Mouse (Mus musculus): ENCODE measurements around the gene Brsk2.
"Not testable (repeated sequence)": the region's sequence is repeated elsewhere in the genome, so short reads cannot be mapped to it uniquely, and the experiment has no call there.

The Brsk2 gene

DNA sequence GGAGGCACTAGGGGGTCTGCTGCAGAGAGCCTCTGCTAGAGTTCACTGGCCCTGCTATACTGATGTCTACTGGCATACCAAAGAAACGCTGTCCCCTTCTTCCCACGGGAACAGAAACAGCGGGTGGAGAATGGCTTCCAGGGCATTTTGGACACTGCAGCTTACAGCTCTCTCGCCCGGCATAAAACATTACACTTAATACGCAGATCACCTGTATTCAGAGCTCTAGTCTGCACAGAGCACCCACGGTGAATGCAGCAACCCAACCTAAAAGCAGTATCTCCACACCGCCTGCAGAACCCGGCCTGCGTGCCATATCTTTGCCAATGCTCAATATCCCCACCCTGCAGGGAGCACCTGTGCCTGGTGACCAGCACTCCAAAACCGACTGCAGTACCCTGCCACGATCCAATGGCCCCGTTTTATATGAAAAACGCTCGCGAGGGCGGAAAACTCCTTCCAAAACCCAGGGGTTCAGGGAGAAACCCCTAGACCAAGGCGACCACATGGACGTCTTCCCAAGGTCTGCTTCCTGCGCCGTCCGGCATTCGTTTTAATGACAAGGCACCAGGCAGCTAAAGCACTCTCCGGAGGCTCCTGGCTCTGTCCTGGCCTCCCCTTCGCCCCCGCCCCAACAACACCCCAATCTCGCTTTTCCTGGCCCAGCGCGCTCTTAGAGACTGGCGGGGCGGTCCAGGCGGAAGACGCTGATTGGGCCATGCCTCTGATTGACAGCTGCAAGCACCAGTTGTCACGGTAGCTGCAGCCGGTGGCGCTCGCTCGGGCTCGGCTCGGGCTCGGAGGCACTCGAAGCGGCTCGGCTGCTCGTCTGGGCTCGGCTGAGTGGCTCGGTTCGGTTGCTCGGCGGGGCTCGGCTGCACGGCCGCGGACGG is at the start of gene Brsk2:
Gene Brsk2 (plus strand): TSS at position 846 of the 893 bp plus-strand sequence.
- DNase-seq (ENCODE audit: low spot score in 2 of 2): peak; percentile 96 to 98

DNA sequence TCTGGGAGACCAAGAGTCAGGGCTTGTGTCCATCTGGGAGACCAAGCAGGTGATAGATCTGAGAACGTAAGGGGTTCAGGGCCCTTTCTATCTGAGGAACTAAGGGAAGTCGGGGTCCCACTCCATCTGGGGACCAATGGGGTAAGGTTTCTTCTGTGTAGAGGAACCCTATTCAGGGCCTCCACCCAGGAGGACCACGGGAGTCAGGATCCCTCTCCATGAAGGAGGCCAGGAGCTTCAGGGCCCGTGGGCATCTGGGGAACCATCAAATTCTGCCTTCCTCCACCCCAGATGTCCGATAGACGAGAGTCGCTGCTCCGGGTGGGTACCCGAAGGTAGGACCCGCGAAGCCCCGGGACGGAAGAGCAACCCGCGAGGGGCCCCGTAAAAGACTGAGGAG is 47.7 kb upstream of the Brsk2 start:
- no peak for DNase-seq (ENCODE audit: low spot score in 2 of 2)

DNA sequence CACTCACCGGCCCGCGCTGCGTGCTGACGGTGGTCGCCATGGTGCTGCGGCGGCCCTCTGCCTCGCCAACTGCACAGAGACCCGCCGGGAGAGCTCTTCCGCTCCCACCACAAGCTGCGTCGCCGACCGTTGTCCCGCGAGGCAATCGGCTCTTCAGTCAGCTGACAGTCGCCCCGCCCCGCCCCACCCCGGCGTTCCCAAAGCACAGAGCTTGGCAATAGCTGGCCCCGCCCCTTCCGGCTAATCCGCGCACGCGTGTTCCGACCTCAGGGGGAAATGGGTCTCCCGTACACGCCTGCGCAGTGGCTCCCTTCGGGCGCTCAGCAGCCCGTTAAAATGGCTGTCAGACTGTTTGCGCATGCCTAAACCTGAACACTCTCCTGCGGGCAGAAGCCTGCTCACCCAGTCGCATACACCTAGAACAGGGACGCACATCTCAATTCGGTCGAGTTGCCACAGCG is 47.3 kb upstream of the Brsk2 start:
- peak; percentile 97 to 99 for DNase-seq (ENCODE audit: low spot score in 2 of 2)

DNA sequence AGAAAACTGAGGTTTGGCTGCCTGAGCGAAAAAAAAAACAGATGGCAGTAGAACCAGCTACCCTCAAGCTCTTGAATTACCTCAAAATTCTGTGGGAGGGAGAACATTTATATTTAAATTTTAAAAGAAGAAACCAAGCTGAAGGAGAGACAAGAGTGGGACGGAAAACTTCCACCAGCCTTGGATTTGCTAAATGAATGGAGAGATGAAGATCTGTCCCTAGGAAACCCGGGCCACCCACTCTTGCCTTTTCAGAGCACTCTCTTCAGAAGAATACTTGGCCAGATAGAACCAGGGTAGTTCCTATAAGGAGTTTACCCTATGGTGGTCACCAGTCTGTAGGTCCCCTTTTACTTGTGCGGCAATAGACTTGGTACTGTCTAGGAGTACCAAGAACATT is 46.8 kb upstream of the Brsk2 start:
- peak; percentile 28 to 48 for DNase-seq (ENCODE audit: low spot score in 2 of 2)

DNA sequence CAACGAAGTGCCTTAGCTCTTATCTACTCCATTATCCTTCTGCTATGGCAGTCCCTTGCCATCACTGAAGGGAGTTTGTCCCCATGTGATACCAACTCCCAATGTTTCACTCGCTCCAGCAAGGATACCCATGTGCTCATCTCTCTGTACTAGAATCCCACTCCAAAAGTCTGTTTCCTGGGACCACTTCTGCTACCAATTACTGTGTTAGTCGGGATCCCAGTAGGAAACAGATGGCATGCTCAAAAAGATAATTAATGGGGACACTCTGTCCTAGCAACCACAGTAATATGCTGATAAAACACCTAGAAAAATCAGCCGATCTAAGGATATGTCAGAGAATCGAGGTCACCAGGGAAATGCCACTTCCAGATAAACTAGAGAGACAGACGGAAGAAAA is 41.0 kb upstream of the Brsk2 start:
- DNase-seq (ENCODE audit: low spot score in 2 of 2): no peak

DNA sequence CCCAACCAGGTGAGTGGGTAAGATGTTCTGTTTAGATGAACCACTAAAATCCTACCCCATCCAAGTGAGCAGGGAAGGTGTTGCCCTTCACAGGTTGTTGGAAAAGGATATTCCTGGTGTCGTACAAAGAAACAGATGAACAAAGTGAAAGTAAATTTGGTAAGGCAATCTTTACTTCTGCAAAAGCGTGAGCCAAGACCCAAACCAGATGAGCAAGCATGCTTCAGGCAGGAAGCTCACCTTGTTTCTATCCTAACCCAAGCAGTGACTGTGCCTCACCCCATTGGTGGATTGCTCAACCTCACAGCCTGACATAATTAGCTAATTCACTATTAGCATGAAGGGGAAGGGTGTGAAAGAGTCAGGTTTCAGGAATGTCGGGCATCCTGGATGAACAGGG is 38.2 kb upstream of the Brsk2 start:
- no peak for DNase-seq (ENCODE audit: low spot score in 2 of 2)

DNA sequence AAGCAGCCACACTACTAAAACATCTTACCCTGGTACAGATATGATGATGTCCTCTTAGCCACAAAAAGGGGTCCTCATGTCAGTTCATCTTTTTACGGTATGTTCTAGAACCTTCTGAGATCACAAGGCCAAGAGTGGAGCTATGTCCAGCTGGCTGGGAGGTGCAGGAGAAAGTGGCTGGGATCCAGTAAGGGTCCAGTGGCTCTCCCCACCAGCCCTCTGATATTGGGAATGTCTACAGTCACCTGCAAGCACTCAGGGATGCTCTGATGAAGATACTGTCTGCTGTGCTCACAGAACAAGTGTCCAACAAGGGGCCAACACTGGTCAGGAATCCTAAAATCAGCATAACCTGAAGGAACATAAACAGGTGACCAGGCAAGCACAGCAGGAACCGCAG is 31.1 kb upstream of the Brsk2 start, which contains the start of gene Tollip:
Gene Tollip (minus strand): TSS at position 101 of the 400 bp plus-strand sequence.
- DNase-seq (ENCODE audit: low spot score in 2 of 2): no peak

DNA sequence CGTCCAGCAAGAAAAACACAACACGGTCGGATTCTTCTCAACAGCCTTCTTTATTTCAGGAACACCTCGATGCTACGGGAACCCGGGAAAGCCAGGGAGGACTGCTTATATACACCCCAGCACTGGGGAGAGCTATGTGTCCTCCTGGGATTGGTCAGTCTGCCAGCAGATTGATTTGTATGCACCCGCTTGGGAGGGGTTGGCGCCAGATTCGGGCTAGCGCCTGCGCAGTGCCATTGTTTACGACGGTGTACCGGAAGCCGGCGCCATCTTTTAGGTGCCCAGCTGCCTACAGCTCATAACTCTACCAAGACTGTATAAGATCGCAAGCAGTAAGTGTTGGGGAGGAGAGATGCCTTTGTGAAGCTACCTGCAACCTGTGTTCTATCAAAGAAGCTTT is 25.4 kb upstream of the Brsk2 start:
- DNase-seq (ENCODE audit: low spot score in 2 of 2): not testable (repeated sequence)

DNA sequence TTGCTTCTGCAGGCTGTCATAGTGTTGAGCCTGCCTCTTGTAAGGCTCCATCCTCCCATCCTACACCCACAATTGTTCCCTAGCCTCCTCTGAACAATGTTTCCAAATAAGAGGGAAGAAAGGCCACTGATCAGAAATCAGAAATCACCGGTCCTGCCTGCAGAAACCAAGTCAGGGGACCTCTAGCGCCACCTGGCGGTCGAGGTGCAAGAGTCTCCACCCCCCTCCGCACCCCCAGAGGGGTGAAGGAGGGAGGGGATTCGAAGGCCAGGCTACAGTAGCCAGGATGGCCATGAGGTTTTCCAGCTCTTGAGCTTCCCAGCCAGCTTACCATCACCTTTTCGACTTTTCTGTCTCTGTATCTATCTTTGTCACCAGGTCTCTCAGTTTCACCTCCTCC is 24.6 kb upstream of the Brsk2 start:
- peak in 1 of 2 experiments; percentile 51 for DNase-seq (ENCODE audit: low spot score in 2 of 2)

DNA sequence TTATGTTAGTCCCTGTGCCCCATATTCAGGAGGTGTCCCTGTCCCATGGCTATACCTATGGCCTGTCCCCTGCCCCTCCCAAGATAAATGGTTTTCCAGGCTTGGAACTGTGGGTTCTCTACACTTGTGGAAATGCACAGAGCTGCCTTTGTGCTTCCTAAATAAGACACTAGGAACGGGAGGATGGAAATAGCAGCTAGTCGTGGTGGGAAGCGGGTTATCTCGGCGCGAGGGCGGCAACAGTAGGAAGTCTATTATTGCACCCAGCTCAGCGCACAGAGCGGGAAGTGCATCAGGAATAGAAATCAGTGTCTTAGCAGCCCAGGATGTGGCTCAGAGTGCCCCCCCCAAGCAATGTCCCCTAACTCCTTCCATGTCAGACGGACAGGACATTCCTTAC is 20.9 kb upstream of the Brsk2 start:
- peak in 1 of 2 experiments; percentile 51 for DNase-seq (ENCODE audit: low spot score in 2 of 2)

DNA sequence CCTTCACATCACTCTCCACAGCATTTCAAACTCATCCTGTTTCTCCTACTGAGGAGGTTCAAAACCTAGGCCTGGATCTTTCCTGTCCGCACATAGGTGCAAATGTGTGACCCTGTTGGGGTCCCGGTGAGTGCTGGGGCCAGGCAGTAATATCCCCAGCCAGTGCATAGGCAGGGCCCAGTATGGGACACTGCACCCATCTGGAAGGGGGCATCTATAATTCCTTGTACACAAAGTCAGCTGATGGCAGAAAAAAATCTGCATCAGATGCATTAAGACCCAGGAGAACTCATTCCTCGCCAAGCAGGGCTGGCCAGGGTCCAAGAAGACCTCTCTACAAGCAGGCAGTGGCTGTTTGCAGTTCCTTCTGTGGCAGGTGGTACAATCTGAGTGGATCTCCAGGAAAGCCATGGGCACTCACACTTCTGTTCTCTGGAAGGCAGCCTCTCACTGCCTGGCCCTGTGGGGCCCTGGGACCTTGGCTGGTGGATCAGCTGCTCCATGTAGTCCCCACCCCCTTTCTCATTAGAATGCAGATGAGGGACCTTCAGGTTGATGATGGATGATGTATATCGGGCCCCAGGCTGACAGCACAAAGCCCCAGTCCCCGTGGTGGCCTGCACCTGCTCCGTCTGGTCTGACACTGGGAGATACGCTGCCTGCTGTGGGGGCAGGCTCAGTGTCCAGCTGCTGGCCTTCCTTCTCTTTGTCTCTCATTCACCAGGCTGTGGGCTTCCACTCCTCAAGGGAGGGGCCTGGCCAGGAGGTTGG is 15.2 kb upstream of the Brsk2 start:
- DNase-seq (ENCODE audit: low spot score in 2 of 2): no peak

DNA sequence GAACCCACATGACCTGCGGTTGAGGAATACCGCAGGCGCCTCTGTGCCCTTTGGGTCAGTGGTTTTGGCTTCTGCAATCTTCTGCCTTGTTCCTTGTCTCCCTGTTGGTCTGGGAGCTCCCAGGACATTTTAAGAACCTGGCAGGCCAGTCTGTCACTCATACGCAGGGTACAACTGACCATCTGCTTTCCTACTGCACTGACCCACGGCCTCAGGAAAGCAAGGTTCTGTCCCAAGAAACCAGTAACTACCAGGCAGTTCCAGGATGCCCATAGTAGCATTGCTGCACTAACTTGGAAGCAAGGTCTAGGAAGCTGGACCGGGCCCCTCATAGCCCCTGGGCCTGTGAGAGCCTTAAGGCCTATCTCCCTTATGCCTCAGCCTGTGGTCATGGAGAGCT is 14.6 kb upstream of the Brsk2 start:
- DNase-seq (ENCODE audit: low spot score in 2 of 2): no peak

DNA sequence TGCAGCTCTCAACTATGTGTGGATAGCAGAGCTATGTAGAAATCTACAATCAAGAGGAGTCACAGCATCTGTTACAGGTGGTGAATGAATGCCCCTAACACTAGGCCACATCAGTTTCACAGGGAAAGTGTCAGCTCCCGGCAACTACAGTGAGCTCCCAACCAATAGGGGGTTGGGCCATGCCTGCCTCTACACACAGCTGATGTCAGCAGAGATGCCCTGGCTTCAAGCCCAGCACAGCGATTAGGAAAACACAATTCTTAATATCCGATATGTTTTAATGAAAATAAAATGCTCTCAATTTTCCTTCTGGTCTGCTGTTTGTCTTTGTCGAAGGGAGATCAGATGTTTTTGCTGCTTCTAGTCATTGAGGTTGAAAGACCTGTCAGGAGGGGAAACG is 6.1 kb upstream of the Brsk2 start:
- DNase-seq (ENCODE audit: low spot score in 2 of 2): no peak

DNA sequence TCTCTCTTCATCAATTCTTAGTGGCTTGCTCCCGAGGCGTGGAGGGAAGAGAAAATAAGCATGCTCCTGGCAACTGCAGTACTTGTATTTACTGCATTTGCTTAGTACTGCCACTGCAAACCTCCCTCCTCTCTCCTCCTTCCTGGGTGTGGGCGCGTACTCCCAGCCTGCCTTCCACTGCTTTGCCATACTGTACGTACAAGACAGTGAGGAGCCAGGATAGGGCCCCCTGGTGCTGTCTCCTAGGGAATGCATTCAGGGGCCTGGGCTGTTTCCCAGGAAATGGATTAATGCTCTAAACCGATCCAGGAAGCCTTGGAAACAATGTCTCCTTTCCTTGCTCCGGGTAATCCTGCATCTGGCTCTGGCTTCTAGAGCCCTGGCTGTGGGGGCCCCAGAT is 3.6 kb upstream of the Brsk2 start:
- DNase-seq (ENCODE audit: low spot score in 2 of 2): peak; percentile 73 to 80

DNA sequence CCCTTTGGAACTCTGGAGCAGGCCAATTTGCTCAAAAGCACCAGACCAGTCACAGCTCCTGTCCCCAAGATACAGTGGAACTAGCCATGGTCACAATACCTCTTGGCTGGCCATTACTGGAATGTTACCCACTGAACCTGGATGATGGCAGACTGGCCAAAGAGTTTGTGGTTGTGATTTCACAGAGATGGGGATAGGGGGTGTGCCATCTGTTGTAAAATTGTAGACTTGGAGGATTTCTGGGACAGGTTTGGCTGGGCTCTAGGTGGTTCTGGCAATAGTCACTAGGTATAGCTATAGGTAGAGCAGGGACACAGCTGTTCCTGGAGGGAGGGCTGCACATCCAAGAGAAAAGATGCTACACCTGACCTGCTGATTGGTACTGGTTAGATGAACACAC is 2.0 kb upstream of the Brsk2 start:
- no peak for DNase-seq (ENCODE audit: low spot score in 2 of 2)

DNA sequence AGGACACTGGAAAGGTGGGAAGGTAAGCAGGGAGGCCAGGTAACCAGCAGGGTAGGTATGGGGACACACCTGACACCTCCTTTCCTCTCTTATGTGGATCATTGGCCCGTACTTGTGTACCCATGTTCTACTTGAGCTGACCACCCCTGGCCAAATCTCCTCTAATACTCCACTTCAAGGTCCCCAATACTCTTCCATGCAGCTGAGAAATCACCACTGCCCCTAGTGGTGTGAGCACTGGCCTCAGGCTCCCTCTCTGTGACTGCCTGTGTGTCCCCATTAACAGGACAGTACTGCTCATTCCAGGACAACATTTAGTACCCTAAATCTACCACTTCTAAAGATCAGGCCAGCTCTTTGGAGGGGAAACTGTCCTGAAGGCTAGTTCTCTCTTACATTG is 1.5 kb upstream of the Brsk2 start:
- DNase-seq (ENCODE audit: low spot score in 2 of 2): no peak

DNA sequence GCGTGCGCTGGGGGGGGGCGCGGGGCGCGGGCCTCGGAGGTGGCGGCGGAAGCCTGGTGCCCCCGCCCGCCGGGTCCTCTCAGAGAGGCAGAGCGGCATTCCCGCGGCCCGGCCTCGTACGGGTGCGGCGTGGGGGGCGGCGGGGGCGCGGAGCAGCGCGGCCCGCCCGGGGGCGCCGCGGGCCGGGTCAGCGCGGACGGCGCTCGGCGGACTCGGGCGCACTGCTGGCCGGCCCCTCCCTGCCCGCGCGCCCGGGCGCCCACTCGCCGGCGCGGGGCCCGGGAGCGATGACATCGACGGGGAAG is 200 bp downstream of the Brsk2 start:
- no peak for DNase-seq (ENCODE audit: low spot score in 2 of 2)

DNA sequence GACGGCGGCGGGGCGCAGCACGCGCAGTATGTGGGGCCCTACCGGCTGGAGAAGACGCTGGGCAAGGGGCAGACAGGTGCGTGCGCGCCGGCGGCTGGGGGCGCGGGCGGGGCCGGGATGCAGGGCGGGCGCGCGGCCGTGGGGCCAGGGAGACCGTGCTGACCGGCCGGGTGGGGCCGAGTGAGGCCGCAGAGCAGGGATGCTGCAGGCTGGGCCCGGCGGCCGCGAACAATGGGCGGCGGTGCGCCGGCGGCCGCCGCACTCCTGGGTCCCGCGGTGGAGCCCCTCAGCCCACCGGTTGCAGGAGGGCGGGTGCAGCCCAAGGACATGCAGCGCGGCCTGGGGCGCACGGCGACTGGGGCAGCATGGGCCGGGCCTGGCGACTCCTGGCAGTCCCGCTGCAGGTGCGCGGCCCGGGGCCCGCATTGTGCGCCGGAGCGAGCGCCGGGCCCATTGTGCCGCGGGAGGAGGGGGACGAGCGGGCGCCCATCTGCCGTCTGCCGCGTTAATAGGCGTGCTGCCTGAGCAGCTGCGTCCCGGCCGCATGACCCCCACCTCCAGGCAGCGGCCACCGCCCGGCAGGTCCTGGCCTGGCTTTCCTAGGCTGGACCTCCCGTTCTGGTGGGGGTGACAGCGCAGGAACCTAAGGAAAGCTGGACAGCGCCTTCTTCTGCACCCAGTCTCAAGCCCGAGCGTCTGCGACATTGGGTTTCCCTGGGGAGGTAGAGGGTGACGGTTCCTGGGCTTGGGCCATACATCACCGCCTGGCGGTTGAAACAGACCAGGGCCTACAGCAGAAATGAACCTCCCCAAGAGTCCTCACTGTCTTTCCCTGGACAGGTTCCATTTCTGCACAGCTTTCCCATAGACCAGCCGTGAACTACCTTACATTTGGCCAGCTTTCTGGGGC is 808 bp downstream of the Brsk2 start:
- DNase-seq (ENCODE audit: low spot score in 2 of 2): peak in 1 of 2 experiments; percentile 52

DNA sequence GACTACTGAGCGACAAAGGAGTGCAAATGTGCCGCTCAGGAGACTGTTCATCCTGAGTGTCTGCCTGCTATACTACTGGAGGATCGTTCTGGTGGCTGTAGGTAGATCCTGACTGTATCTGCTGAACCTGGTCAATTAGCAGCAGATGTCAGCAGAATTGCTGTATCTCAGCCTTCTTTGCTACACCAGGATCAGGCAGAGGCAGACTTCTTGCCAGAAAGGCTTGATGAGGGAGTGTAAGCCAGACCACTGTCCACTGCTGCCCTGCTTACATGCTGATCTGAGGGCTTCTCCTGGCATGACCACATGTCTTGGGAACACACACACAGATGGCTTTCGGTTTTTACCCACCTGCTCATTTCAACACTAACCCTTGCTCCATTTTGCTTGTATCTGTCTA is 2.3 kb downstream of the Brsk2 start:
- DNase-seq (ENCODE audit: low spot score in 2 of 2): no peak

DNA sequence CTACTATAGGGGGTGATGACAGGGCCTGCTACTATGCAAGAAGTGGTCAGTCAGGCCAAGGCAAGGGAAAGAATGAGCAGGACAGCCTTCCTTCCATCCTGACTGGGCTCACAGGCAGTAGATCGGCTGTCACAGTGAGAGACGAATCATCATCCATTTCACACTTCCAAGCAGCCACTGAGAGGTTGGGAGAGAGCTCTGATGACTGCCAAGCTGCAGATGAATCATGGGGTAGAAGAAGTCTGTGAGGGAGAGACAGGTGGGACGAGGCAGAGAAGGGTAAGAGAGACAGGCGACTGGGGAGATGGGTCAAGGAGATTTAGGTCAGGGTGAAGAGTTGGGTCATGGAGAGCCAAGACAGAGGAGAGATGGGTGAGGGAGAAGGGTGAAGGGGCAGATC is 3.4 kb downstream of the Brsk2 start:
- DNase-seq (ENCODE audit: low spot score in 2 of 2): no peak

DNA sequence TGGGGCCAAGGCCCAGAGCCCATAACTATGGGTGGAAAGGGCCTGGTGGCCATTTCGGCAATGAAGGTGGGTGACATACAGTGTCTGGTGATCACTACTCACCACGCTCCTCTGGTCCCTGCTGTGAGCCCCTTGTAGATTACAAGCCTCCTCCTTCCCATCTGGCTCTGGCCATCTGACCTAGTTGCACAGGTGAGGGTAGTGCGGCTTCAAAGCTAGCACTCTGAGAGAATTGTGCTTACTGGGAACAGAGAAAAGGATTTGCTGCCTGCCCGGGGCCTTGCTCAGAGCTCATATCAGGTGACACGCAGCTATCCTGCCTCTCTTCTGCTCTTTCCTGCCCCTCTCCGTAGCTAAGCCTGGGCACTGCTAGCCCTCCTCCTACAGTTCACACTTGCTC is 4.1 kb downstream of the Brsk2 start:
- no peak for DNase-seq (ENCODE audit: low spot score in 2 of 2)
